Mouse (Mus musculus): Measurements from ENCODE around the gene Olfr119. TPM values are rescaled to one million over a fixed set of nuclear protein-coding genes. Genes with fewer than 3 reads are reported as not detected.
"Not testable (repeated sequence)": the region's sequence is repeated elsewhere in the genome, so short reads cannot be mapped to it uniquely, and the experiment has no call there.

Olfr119 gene
- not detected in 2 replicates for polyA plus RNA-seq (2015; fragmentation: Nextera tagmentation; extraction: Ambion mirVana)

DNA sequence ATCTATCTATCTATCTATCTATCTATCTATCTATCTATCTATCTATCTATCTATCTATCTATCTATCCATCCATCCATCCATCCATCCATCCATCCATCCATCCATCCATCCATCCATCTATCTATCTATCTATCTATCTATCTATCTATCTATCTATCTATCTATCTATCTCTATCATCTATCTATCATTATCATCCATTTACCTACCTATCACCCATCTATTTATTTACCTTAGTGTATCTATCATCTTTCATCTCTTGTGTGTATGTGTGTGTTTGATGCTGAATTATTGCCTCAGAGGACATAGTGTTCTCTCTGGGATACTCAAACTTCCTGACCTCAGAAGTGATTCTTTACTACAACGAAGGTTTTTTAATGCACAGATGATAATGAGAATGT is at the start of gene Olfr119:
TSS of gene Olfr119 (plus strand) at position 301 of the 400 bp plus-strand sequence.
- not testable (repeated sequence) for H3K27me3 ChIP-seq (ENCODE audit: control insufficient read depth, insufficient read depth, low read length); ATAC-seq (ENCODE audit: insufficient read depth, low FRiP score); H3K4me1 ChIP-seq (ENCODE audit: control insufficient read depth, insufficient read depth, low read length); H3K36me3 ChIP-seq (ENCODE audit: control insufficient read depth, insufficient read depth, low read length); H3K4me3 ChIP-seq (replicated peaks; ENCODE audit: low read length); H3K4me2 ChIP-seq (ENCODE audit: low read depth, low read length); H3K27ac ChIP-seq (ENCODE audit: low read length); H3K9ac ChIP-seq (ENCODE audit: low read length); H3K9me3 ChIP-seq (replicated peaks; ENCODE audit: control insufficient read depth, low read length)
- 66% methylated on average over 1 of the region's 1 CpGs for WGBS

DNA sequence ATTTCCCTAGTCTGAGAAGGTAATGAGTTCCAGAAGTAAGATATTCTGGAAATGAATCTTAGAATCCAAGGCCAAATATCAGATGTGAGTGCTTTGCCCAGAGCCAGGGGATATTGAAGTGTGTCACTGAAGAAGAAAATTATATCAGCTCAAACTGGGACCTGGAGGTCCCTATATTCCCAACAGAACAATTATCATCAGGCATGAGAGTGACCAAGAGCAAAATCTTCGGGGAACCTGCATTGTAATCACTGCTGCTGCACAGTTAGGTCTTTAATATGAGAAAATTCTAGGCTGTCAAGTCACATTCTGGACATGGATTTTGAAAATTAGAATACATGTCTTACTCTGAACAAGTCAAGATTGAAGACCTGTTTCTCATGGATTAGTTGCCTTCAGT is 32.7 kb upstream of the Olfr119 start, which contains the start of gene Olfr117:
TSS of gene Olfr117 (minus strand) at position 101 of the 400 bp plus-strand sequence.
- Histone ChIP-seq H3K9ac (ENCODE audit: low read length) (no peak within 1 kb of the TSS), H3K27ac (ENCODE audit: low read length) (no peak within 1 kb of the TSS), H3K27me3 (ENCODE audit: control insufficient read depth, insufficient read depth, low read length) (no peaks in the 10 kb centered on the region), H3K4me2 (ENCODE audit: low read depth, low read length) (no peak within 1 kb of the TSS), H3K9me3 (replicated peaks; ENCODE audit: control insufficient read depth, low read length) (no peaks in the 10 kb centered on the region), H3K4me3 (replicated peaks; ENCODE audit: low read length) (no peak within 1 kb of the TSS), H3K36me3 (ENCODE audit: control insufficient read depth, insufficient read depth, low read length) (no peaks in the 10 kb centered on the region), H3K4me1 (ENCODE audit: control insufficient read depth, insufficient read depth, low read length) (no peaks in the 10 kb centered on the region)
- ATAC-seq (ENCODE audit: insufficient read depth, low FRiP score), result no peak
- 51% methylated on average over 1 of the region's 1 CpGs for WGBS

DNA sequence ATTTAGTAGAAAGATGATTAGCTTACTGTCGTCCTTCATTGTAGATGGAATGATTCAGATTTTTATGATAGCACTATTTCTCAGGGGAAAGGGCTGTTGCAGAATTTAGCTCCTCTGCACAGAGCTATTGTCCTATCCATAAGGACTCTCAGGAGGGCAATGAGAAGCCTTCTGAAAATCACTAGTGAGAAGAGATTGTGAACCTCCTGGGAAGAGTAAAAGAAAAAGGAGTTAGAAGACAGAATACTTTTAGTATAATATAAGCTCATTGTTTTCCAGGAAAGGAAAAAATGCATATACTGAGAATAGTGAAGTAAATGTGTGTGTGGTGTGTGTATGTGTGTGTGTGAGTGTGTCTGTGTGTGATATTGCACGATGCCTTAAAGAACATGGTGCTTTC is 29.7 kb upstream of the Olfr119 start, which contains the start of gene Olfr118:
TSS of gene Olfr118 (plus strand) at position 301 of the 400 bp plus-strand sequence.
- no peak within 1 kb of the TSS for H3K9ac ChIP-seq (ENCODE audit: low read length)
- no peaks in the 10 kb centered on the region for H3K9me3 ChIP-seq (replicated peaks; ENCODE audit: control insufficient read depth, low read length)
- H3K4me3 ChIP-seq (replicated peaks; ENCODE audit: low read length), result no peak within 1 kb of the TSS
- H3K4me2 ChIP-seq (ENCODE audit: low read depth, low read length), result no peak within 1 kb of the TSS
- 53% methylated on average over 2 of the region's 2 CpGs for WGBS
- no peaks in the 10 kb centered on the region for H3K27me3 ChIP-seq (ENCODE audit: control insufficient read depth, insufficient read depth, low read length)
- no peak for ATAC-seq (ENCODE audit: insufficient read depth, low FRiP score)
- H3K36me3 ChIP-seq (ENCODE audit: control insufficient read depth, insufficient read depth, low read length), result no peaks in the 10 kb centered on the region
- H3K4me1 ChIP-seq (ENCODE audit: control insufficient read depth, insufficient read depth, low read length), result no peaks in the 10 kb centered on the region
- no peak within 1 kb of the TSS for H3K27ac ChIP-seq (ENCODE audit: low read length)

DNA sequence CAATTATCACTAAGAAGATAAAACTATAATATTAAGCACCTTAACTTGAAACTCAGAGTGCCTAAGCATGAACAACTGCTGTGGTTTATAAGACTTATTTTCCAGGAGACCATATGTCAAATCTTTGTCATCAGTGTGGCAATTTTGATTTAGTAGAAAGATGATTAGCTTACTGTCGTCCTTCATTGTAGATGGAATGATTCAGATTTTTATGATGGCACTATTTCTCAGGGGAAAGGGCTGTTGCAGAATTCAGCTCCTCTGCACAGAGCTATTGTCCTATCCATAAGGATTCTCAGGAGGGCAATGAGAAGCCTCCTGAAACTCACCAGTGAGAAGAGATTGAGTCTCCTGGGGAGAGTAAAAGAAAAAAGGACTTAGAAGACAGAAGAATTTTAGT is 25.1 kb downstream of the Olfr119 start, which contains the start of gene Olfr120:
TSS of gene Olfr120 (plus strand) at position 301 of the 400 bp plus-strand sequence.
- no peaks in the 10 kb centered on the region for H3K27me3 ChIP-seq (ENCODE audit: control insufficient read depth, insufficient read depth, low read length)
- H3K4me3 ChIP-seq (replicated peaks; ENCODE audit: low read length), result no peak within 1 kb of the TSS
- H3K4me2 ChIP-seq (ENCODE audit: low read depth, low read length), result no peak within 1 kb of the TSS
- no peaks in the 10 kb centered on the region for H3K4me1 ChIP-seq (ENCODE audit: control insufficient read depth, insufficient read depth, low read length)
- no peak for ATAC-seq (ENCODE audit: insufficient read depth, low FRiP score)
- no peaks in the 10 kb centered on the region for H3K36me3 ChIP-seq (ENCODE audit: control insufficient read depth, insufficient read depth, low read length)
- no peaks in the 10 kb centered on the region for H3K9me3 ChIP-seq (replicated peaks; ENCODE audit: control insufficient read depth, low read length)
- 62% methylated on average over 1 of the region's 1 CpGs for WGBS
- no peak within 1 kb of the TSS for H3K9ac ChIP-seq (ENCODE audit: low read length)
- no peak within 1 kb of the TSS for H3K27ac ChIP-seq (ENCODE audit: low read length)

DNA sequence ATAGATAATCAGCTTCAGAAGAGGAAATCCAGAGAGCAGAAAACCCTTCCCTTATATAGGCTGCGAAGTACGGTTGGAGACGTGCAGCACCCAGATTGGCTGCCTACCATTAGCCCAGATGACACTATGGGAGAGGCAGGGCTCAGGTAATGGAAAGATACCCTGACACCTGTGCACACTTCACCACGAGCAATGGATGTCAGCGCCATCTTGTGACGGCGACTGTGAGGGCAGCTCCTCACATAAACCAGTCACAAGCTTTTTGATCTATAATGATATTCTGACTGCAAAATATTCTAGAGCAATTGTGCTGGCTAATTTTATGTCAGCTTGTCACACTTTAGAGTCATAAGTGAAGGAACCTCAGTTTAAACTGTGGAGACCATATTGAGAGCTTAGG is 41.7 kb downstream of the Olfr119 start:
- Histone ChIP-seq H3K27ac (ENCODE audit: low read length) (no peak overlapping the region), H3K9me3 (replicated peaks; ENCODE audit: control insufficient read depth, low read length) (no peaks in the 10 kb centered on the region), H3K4me2 (ENCODE audit: low read depth, low read length) (no peak overlapping the region), H3K36me3 (ENCODE audit: control insufficient read depth, insufficient read depth, low read length) (no peaks in the 10 kb centered on the region), H3K4me3 (replicated peaks; ENCODE audit: low read length) (no peak overlapping the region), H3K9ac (ENCODE audit: low read length) (no peak overlapping the region), H3K27me3 (ENCODE audit: control insufficient read depth, insufficient read depth, low read length) (no peaks in the 10 kb centered on the region), H3K4me1 (ENCODE audit: control insufficient read depth, insufficient read depth, low read length) (no peaks in the 10 kb centered on the region)
- 52% methylated on average over 7 of the region's 7 CpGs for WGBS
- no peak for ATAC-seq (ENCODE audit: insufficient read depth, low FRiP score)

Other genes with a start within 250 kb of the Olfr119 start
- gene Olfr109, start 237.6 kb upstream of the Olfr119 start, polyA plus RNA-seq (2015; fragmentation: Nextera tagmentation; extraction: Ambion mirVana), result not detected in 2 replicates
- not detected in 2 replicates for gene H2-M2, start 213.0 kb upstream of the Olfr119 start, polyA plus RNA-seq (2015; fragmentation: Nextera tagmentation; extraction: Ambion mirVana)
- gene Olfr110, start 204.1 kb upstream of the Olfr119 start, polyA plus RNA-seq (2015; fragmentation: Nextera tagmentation; extraction: Ambion mirVana), result not detected in 2 replicates
- not detected in 2 replicates for gene Olfr111, start 188.5 kb upstream of the Olfr119 start, polyA plus RNA-seq (2015; fragmentation: Nextera tagmentation; extraction: Ambion mirVana)
- not detected in 2 replicates for gene Olfr112, start 127.1 kb upstream of the Olfr119 start, polyA plus RNA-seq (2015; fragmentation: Nextera tagmentation; extraction: Ambion mirVana)
- not detected in 2 replicates for gene Olfr113, start 118.9 kb upstream of the Olfr119 start, polyA plus RNA-seq (2015; fragmentation: Nextera tagmentation; extraction: Ambion mirVana)
- not detected in 2 replicates for gene Olfr114, start 103.8 kb upstream of the Olfr119 start, polyA plus RNA-seq (2015; fragmentation: Nextera tagmentation; extraction: Ambion mirVana)
- gene Olfr115, start 69.5 kb upstream of the Olfr119 start, polyA plus RNA-seq (2015; fragmentation: Nextera tagmentation; extraction: Ambion mirVana), result not detected in 2 replicates
- gene Olfr116, start 69.4 kb upstream of the Olfr119 start, polyA plus RNA-seq (2015; fragmentation: Nextera tagmentation; extraction: Ambion mirVana), result not detected in 2 replicates
- not detected in 2 replicates for gene Olfr117, start 32.8 kb upstream of the Olfr119 start, polyA plus RNA-seq (2015; fragmentation: Nextera tagmentation; extraction: Ambion mirVana)
- not detected in 2 replicates for gene Olfr118, start 29.6 kb upstream of the Olfr119 start, polyA plus RNA-seq (2015; fragmentation: Nextera tagmentation; extraction: Ambion mirVana)
- gene Olfr120, start 25.2 kb downstream of the Olfr119 start, polyA plus RNA-seq (2015; fragmentation: Nextera tagmentation; extraction: Ambion mirVana), result not detected in 2 replicates
- gene Olfr121, start 52.3 kb downstream of the Olfr119 start, polyA plus RNA-seq (2015; fragmentation: Nextera tagmentation; extraction: Ambion mirVana), result not detected in 2 replicates
- gene Olfr122, start 72.0 kb downstream of the Olfr119 start, polyA plus RNA-seq (2015; fragmentation: Nextera tagmentation; extraction: Ambion mirVana), result not detected in 2 replicates
- gene Olfr123, start 97.0 kb downstream of the Olfr119 start, polyA plus RNA-seq (2015; fragmentation: Nextera tagmentation; extraction: Ambion mirVana), result not detected in 2 replicates
- gene Olfr124, start 103.3 kb downstream of the Olfr119 start, polyA plus RNA-seq (2015; fragmentation: Nextera tagmentation; extraction: Ambion mirVana), result not detected in 2 replicates
- not detected in 2 replicates for gene Olfr125, start 136.4 kb downstream of the Olfr119 start, polyA plus RNA-seq (2015; fragmentation: Nextera tagmentation; extraction: Ambion mirVana)
- not detected in 2 replicates for gene Olfr126, start 150.9 kb downstream of the Olfr119 start, polyA plus RNA-seq (2015; fragmentation: Nextera tagmentation; extraction: Ambion mirVana)
- not detected in 2 replicates for gene Olfr127, start 203.9 kb downstream of the Olfr119 start, polyA plus RNA-seq (2015; fragmentation: Nextera tagmentation; extraction: Ambion mirVana)
- gene Olfr128, start 224.0 kb downstream of the Olfr119 start, polyA plus RNA-seq (2015; fragmentation: Nextera tagmentation; extraction: Ambion mirVana), result not detected in 2 replicates